Mouse (Mus musculus): ENCODE results near the gene Ppfia4. TPM values are rescaled to one million over a fixed set of nuclear protein-coding genes. Genes with fewer than 3 reads are reported as not detected.

Ppfia4 gene
- polyA plus RNA-seq, 1 experiment from 2014 or later = 17.1 TPM

GRCm38 (mm10) chr1:134336958-134337710, 4.4 kb upstream of the Ppfia4 start:
- Histone ChIP-seq H3K4me2 (no peak overlapping the region), H3K27me3 (replicated peaks) (no peaks in the 10 kb centered on the region), H3K9me3 (replicated peaks) (no peaks in the 10 kb centered on the region), H3K4me3 (no peak overlapping the region), H3K4me1 (replicated peaks) (peaks cover 83% of the 10 kb centered on the region), H3K36me3 (no peaks in the 10 kb centered on the region), H3K9ac (no peak overlapping the region), H3K27ac (ENCODE audit: poor library complexity, severe bottlenecking) (peak overlapping the region; percentile 81; the same call in 1 of the 2 replicates)
- WGBS = 66% methylated on average over 11 of the region's 11 CpGs
- no peak for ATAC-seq (ENCODE audit: insufficient number of reproducible peaks, low FRiP score)

GRCm38 (mm10) chr1:134335924-134336810, 3.4 kb upstream of the Ppfia4 start:
- Histone ChIP-seq H3K9ac (no peak overlapping the region), H3K36me3 (no peaks in the 10 kb centered on the region), H3K27ac (ENCODE audit: poor library complexity, severe bottlenecking) (peak overlapping the region; percentile 56; the same call in 1 of the 2 replicates), H3K27me3 (replicated peaks) (no peaks in the 10 kb centered on the region), H3K9me3 (replicated peaks) (no peaks in the 10 kb centered on the region), H3K4me3 (no peak overlapping the region), H3K4me1 (replicated peaks) (peaks cover 79% of the 10 kb centered on the region), H3K4me2 (no peak overlapping the region)
- peak; percentile 7; the same call in 1 of the 2 replicates for ATAC-seq (ENCODE audit: insufficient number of reproducible peaks, low FRiP score)
- WGBS = 84% methylated on average over 12 of the region's 12 CpGs

- H3K27me3 ChIP-seq (replicated peaks) = no peaks in the 10 kb centered on the region
These were observed 2.6 kb upstream of the Ppfia4 start for GRCm38 (mm10) chr1:134335211-134335923.

GRCm38 (mm10) chr1:134334111-134334827, 1.5 kb upstream of the Ppfia4 start:
- ATAC-seq (ENCODE audit: insufficient number of reproducible peaks, low FRiP score) = no peak
- 34% methylated on average over 7 of the region's 7 CpGs for WGBS
- H3K9me3 ChIP-seq (replicated peaks) = no peaks in the 10 kb centered on the region
- 0 out of 2 replicates have a peak overlapping the region, but pooled peaks have one; percentile 25 for H3K9ac ChIP-seq
- peak overlapping the region; percentile 56 for H3K27ac ChIP-seq (ENCODE audit: poor library complexity, severe bottlenecking)
- no peak overlapping the region for H3K4me3 ChIP-seq
- H3K4me2 ChIP-seq = no peak overlapping the region
- H3K27me3 ChIP-seq (replicated peaks) = no peaks in the 10 kb centered on the region
- H3K36me3 ChIP-seq = no peaks in the 10 kb centered on the region
- H3K4me1 ChIP-seq (replicated peaks) = peaks cover 72% of the 10 kb centered on the region

More at GRCm38 (mm10) chr1:134335211-134335923, 2.6 kb upstream of the Ppfia4 start:
- no peak overlapping the region for H3K4me2 ChIP-seq
- no peaks in the 10 kb centered on the region for H3K36me3 ChIP-seq
- no peak overlapping the region for H3K4me3 ChIP-seq
- no peak overlapping the region for H3K9ac ChIP-seq
- no peaks in the 10 kb centered on the region for H3K9me3 ChIP-seq (replicated peaks)
- peaks cover 79% of the 10 kb centered on the region for H3K4me1 ChIP-seq (replicated peaks)
- ATAC-seq (ENCODE audit: insufficient number of reproducible peaks, low FRiP score) = no peak
- H3K27ac ChIP-seq (ENCODE audit: poor library complexity, severe bottlenecking) = peak overlapping the region; percentile 56; the same call in 1 of the 2 replicates
- WGBS = 65% methylated on average over 13 of the region's 13 CpGs

- Histone ChIP-seq H3K4me1 (replicated peaks) (peaks cover 66% of the 10 kb centered on the region), H3K27me3 (replicated peaks) (no peaks in the 10 kb centered on the region), H3K4me3 (no peak overlapping the region), H3K36me3 (no peaks in the 10 kb centered on the region), H3K27ac (ENCODE audit: poor library complexity, severe bottlenecking) (peak overlapping the region; percentile 83), H3K4me2 (peak overlapping the region; percentile 57; the same call in 1 of the 2 replicates), H3K9ac (no peak overlapping the region), H3K9me3 (replicated peaks) (no peaks in the 10 kb centered on the region)
- no peak for ATAC-seq (ENCODE audit: insufficient number of reproducible peaks, low FRiP score)
- 79% methylated on average over 10 of the region's 10 CpGs for WGBS
These were observed 813 bp upstream of the Ppfia4 start for GRCm38 (mm10) chr1:134333371-134334110.

GRCm38 (mm10) chr1:134331879-134332635, 671 bp downstream of the Ppfia4 start:
- no peak; the same call in 1 of the 2 replicates for ATAC-seq (ENCODE audit: insufficient number of reproducible peaks, low FRiP score)
- Histone ChIP-seq H3K4me1 (replicated peaks) (peaks cover 52% of the 10 kb centered on the region), H3K4me3 (no peak overlapping the region), H3K9me3 (replicated peaks) (no peaks in the 10 kb centered on the region), H3K27me3 (replicated peaks) (no peaks in the 10 kb centered on the region), H3K9ac (peak overlapping the region; percentile 47), H3K36me3 (peaks cover 3% of the 10 kb centered on the region), H3K4me2 (peak overlapping the region; percentile 57), H3K27ac (ENCODE audit: poor library complexity, severe bottlenecking) (peak overlapping the region; percentile 83)
- 58% methylated on average over 20 of the region's 20 CpGs for WGBS

GRCm38 (mm10) chr1:134326841-134327346, 5.8 kb downstream of the Ppfia4 start:
- Histone ChIP-seq H3K27me3 (replicated peaks) (no peaks in the 10 kb centered on the region), H3K4me2 (no peak overlapping the region), H3K27ac (ENCODE audit: poor library complexity, severe bottlenecking) (no peak overlapping the region), H3K9me3 (replicated peaks) (no peaks in the 10 kb centered on the region), H3K9ac (no peak overlapping the region), H3K4me1 (replicated peaks) (peaks cover under 1% of the 10 kb centered on the region), H3K36me3 (peaks cover 35% of the 10 kb centered on the region), H3K4me3 (no peak overlapping the region)
- 85% methylated on average over 12 of the region's 12 CpGs for WGBS
- ATAC-seq (ENCODE audit: insufficient number of reproducible peaks, low FRiP score) = no peak

- Histone ChIP-seq H3K4me2 (no peak overlapping the region), H3K36me3 (peaks cover 60% of the 10 kb centered on the region), H3K27me3 (replicated peaks) (no peaks in the 10 kb centered on the region), H3K9ac (no peak overlapping the region), H3K4me3 (no peak overlapping the region), H3K9me3 (replicated peaks) (no peaks in the 10 kb centered on the region), H3K27ac (ENCODE audit: poor library complexity, severe bottlenecking) (no peak overlapping the region), H3K4me1 (replicated peaks) (no peaks in the 10 kb centered on the region)
- no peak for ATAC-seq (ENCODE audit: insufficient number of reproducible peaks, low FRiP score)
- WGBS = 79% methylated on average over 6 of the region's 6 CpGs
These were observed 10.1 kb downstream of the Ppfia4 start for GRCm38 (mm10) chr1:134322591-134322990.

GRCm38 (mm10) chr1:134320691-134321301, 11.9 kb downstream of the Ppfia4 start:
- WGBS = 58% methylated on average over 14 of the region's 14 CpGs
- H3K9ac ChIP-seq = no peak overlapping the region
- H3K36me3 ChIP-seq = peaks cover 64% of the 10 kb centered on the region
- H3K27ac ChIP-seq (ENCODE audit: poor library complexity, severe bottlenecking) = no peak overlapping the region
- H3K9me3 ChIP-seq (replicated peaks) = no peaks in the 10 kb centered on the region
- no peak overlapping the region for H3K4me2 ChIP-seq
- H3K4me3 ChIP-seq = no peak overlapping the region
- ATAC-seq (ENCODE audit: insufficient number of reproducible peaks, low FRiP score) = no peak
- H3K27me3 ChIP-seq (replicated peaks) = no peaks in the 10 kb centered on the region
- no peaks in the 10 kb centered on the region for H3K4me1 ChIP-seq (replicated peaks)
